Mouse (Mus musculus) megakaryocyte, embryonic 14.5 days (primary cell): ENCODE data around the gene Olfr1392.

Experiments
- FLI1 ChIP-seq: IDR thresholded peaks from 2 replicates; pipeline ENCODE4 v1.6.1; 2012; ENCODE audit warnings: low read length, inconsistent platforms, mixed read lengths
- GATA1 ChIP-seq: IDR thresholded peaks from 3 replicates; pipeline ENCODE4 v1.6.1; 2012; ENCODE audit warnings: mixed read lengths, low read length, inconsistent platforms, borderline replicate concordance

DNA sequence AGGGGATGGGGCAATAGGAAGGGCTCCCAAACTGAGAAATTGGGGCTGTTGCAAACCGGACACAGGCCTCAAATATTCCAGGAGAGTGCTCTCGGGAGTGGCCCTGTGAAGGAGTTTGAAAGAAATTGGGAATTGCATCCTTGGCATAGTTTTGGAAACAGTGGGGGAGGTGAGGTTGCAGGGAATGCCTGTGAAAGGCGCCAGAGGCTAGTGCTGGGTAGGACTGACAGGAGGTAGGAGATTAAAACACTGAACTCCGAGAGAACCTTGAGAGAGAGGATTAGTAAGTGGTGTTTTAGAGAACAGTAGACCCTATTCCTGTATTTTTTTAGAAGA lies 40.5 kb upstream of the Olfr1392 start:
- TF ChIP-seq GATA1 (no peak), FLI1 (no peak)
